Mouse (Mus musculus): ENCODE data around the gene Olfr617. TPM values are rescaled to one million over a fixed set of nuclear protein-coding genes. Genes with fewer than 3 reads are reported as not detected.

Gene Olfr617
- polyA plus RNA-seq, 1 experiment from 2014 or later = not detected

Small RNA genes within 50 kb of the gene (microRNA-seq; reads per million reads assigned to microRNA genes)
- gene Gm26506 = not detected

Other genes starting within 250 kb of the Olfr617 start
- gene Olfr598, start 249.5 kb upstream of the Olfr617 start, polyA plus RNA-seq (2015; fragmentation: Nextera tagmentation; extraction: Ambion mirVana) = not detected in 2 replicates
- gene Olfr599, start 237.1 kb upstream of the Olfr617 start, polyA plus RNA-seq (2015; fragmentation: Nextera tagmentation; extraction: Ambion mirVana) = not detected in 2 replicates
- gene Olfr600, start 223.4 kb upstream of the Olfr617 start, polyA plus RNA-seq (2015; fragmentation: Nextera tagmentation; extraction: Ambion mirVana) = not detected in 2 replicates
- not detected in 2 replicates for gene Olfr601, start 210.4 kb upstream of the Olfr617 start, polyA plus RNA-seq (2015; fragmentation: Nextera tagmentation; extraction: Ambion mirVana)
- not detected in 2 replicates for gene Olfr603, start 186.9 kb upstream of the Olfr617 start, polyA plus RNA-seq (2015; fragmentation: Nextera tagmentation; extraction: Ambion mirVana)
- gene Usp17lc, start 158.0 kb upstream of the Olfr617 start, polyA plus RNA-seq (2015; fragmentation: Nextera tagmentation; extraction: Ambion mirVana) = not detected in 2 replicates
- gene Olfr605, start 127.6 kb upstream of the Olfr617 start, polyA plus RNA-seq (2015; fragmentation: Nextera tagmentation; extraction: Ambion mirVana) = not detected in 2 replicates
- gene Olfr606, start 124.0 kb upstream of the Olfr617 start, polyA plus RNA-seq (2015; fragmentation: Nextera tagmentation; extraction: Ambion mirVana) = not detected in 2 replicates
- gene Olfr607, start 108.9 kb upstream of the Olfr617 start, polyA plus RNA-seq (2015; fragmentation: Nextera tagmentation; extraction: Ambion mirVana) = not detected in 2 replicates
- gene Olfr608, start 103.2 kb upstream of the Olfr617 start, polyA plus RNA-seq (2015; fragmentation: Nextera tagmentation; extraction: Ambion mirVana) = not detected in 2 replicates
- gene Olfr609, start 75.0 kb upstream of the Olfr617 start, polyA plus RNA-seq (2015; fragmentation: Nextera tagmentation; extraction: Ambion mirVana) = not detected in 2 replicates
- not detected in 2 replicates for gene Olfr610, start 60.9 kb upstream of the Olfr617 start, polyA plus RNA-seq (2015; fragmentation: Nextera tagmentation; extraction: Ambion mirVana)
- not detected in 2 replicates for gene Olfr611, start 52.2 kb upstream of the Olfr617 start, polyA plus RNA-seq (2015; fragmentation: Nextera tagmentation; extraction: Ambion mirVana)
- gene Olfr612, start 30.3 kb upstream of the Olfr617 start, polyA plus RNA-seq (2015; fragmentation: Nextera tagmentation; extraction: Ambion mirVana) = not detected in 2 replicates
- gene Olfr613, start 25.0 kb upstream of the Olfr617 start, polyA plus RNA-seq (2015; fragmentation: Nextera tagmentation; extraction: Ambion mirVana) = not detected in 2 replicates
- not detected in 2 replicates for gene Olfr615, start 17.0 kb upstream of the Olfr617 start, polyA plus RNA-seq (2015; fragmentation: Nextera tagmentation; extraction: Ambion mirVana)
- gene Olfr616, start 3.9 kb upstream of the Olfr617 start, polyA plus RNA-seq (2015; fragmentation: Nextera tagmentation; extraction: Ambion mirVana) = not detected in 2 replicates
- not detected in 2 replicates for gene Olfr618, start 17.0 kb downstream of the Olfr617 start, polyA plus RNA-seq (2015; fragmentation: Nextera tagmentation; extraction: Ambion mirVana)
- gene Olfr619, start 27.5 kb downstream of the Olfr617 start, polyA plus RNA-seq (2015; fragmentation: Nextera tagmentation; extraction: Ambion mirVana) = not detected in 2 replicates
- not detected in 2 replicates for gene Olfr620, start 39.5 kb downstream of the Olfr617 start, polyA plus RNA-seq (2015; fragmentation: Nextera tagmentation; extraction: Ambion mirVana)
- not detected in 2 replicates for gene Olfr622, start 69.6 kb downstream of the Olfr617 start, polyA plus RNA-seq (2015; fragmentation: Nextera tagmentation; extraction: Ambion mirVana)
- not detected in 2 replicates for gene Olfr623, start 90.6 kb downstream of the Olfr617 start, polyA plus RNA-seq (2015; fragmentation: Nextera tagmentation; extraction: Ambion mirVana)
- gene Olfr624, start 98.1 kb downstream of the Olfr617 start, polyA plus RNA-seq (2015; fragmentation: Nextera tagmentation; extraction: Ambion mirVana) = 0.02 and 0.04 TPM in 2 replicates
- not detected in 2 replicates for gene Olfr625-ps1, start 109.7 kb downstream of the Olfr617 start, polyA plus RNA-seq (2015; fragmentation: Nextera tagmentation; extraction: Ambion mirVana)
- gene Olfr243, start 141.6 kb downstream of the Olfr617 start, polyA plus RNA-seq (2015; fragmentation: Nextera tagmentation; extraction: Ambion mirVana) = not detected in 2 replicates
- gene Olfr628, start 157.3 kb downstream of the Olfr617 start, polyA plus RNA-seq (2015; fragmentation: Nextera tagmentation; extraction: Ambion mirVana) = not detected in 2 replicates
- gene Olfr629, start 171.9 kb downstream of the Olfr617 start, polyA plus RNA-seq (2015; fragmentation: Nextera tagmentation; extraction: Ambion mirVana) = not detected in 2 replicates
- not detected in 2 replicates for gene Olfr630, start 184.3 kb downstream of the Olfr617 start, polyA plus RNA-seq (2015; fragmentation: Nextera tagmentation; extraction: Ambion mirVana)
- gene Olfr69, start 198.5 kb downstream of the Olfr617 start, polyA plus RNA-seq (2015; fragmentation: Nextera tagmentation; extraction: Ambion mirVana) = not detected in 2 replicates
- gene Olfr68, start 206.6 kb downstream of the Olfr617 start, polyA plus RNA-seq (2015; fragmentation: Nextera tagmentation; extraction: Ambion mirVana) = not detected in 2 replicates
- not detected in 2 replicates for gene Olfr67, start 218.8 kb downstream of the Olfr617 start, polyA plus RNA-seq (2015; fragmentation: Nextera tagmentation; extraction: Ambion mirVana)
- gene Hbb-bt, start 240.9 kb downstream of the Olfr617 start, polyA plus RNA-seq (2015; fragmentation: Nextera tagmentation; extraction: Ambion mirVana) = 2,178 and 2,179 TPM in 2 replicates